Mouse (Mus musculus) kidney, adult 2 months (tissue): ENCODE measurements at regions not wholly inside any gene's neighbourhood (a gene's known extent, or its start where the extent isn't known, plus 50 kb on each side); places are given as distances from the start of the nearest gene placed in this dataset.

Experiments
- CTCF ChIP-seq: fragments of 200-500 bp; conservative IDR thresholded peaks from 2 replicates; pipeline ENCODE4 v1.5.1; 2011; ENCODE audit warnings: low read depth, mild to moderate bottlenecking, control low read depth, low read length, moderate library complexity, mixed read lengths; ENCODE audit not compliant: insufficient read depth, insufficient read length
- POLR2A ChIP-seq: fragments of 200-500 bp; IDR thresholded peaks from one replicate; pipeline ENCODE4 v1.6.1; 2011; ENCODE audit warnings: low read depth, low read length, control low read depth

DNA sequence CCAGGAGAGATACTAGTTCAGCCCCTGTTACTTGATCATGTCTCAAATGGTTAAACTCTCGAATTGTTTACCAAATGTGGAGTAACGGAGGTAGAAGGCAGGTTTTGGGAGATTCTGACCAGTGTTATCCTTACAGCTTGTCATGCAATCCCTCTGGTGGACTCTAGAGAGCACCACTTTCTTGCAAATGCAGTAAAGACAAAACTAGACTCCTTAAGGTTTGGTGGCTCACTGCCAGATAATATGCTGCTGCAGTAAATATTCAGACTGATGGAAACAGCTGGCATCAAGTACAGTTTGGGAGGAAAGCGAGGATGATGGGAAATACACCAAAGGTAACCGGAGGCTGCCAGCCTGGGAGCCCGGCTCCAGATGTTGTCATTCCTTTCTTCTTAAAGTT is 394.2 kb upstream of the 4930550L24Rik start:
- TF ChIP-seq CTCF (no peak), POLR2A (no peak)
